Comparison of ENCODE assay signal across 21 mouse cellular contexts in the genomic region with DNA sequence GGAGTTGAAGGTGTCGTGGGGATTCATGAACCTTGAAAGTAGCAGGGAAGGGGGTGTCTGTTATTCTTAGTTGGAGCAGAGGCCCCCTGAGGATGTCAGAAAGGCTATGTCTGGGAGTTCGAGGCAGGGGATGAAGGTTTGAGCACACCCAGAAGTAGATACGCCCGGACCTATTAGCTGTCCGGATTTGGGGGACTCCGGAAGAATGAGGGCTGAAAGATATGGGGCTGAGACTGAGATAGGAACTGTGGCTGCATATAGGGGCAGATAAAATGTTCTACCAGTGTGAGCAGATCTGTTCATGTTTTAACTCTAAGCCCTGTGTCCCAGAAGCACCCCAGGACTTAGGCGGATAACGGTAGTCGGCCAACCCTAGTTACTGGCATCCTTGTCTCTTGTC.
"Had no signal": no experiment of that assay in that cellular context is flagged by ENCODE, and none has a peak within 500 bp of the region (broad histone marks: within the 10 kb centered on the region; RNA-seq: fewer than 3 reads in every experiment).

No protein-coding gene starts in this region.

- DNase-seq: lung, adult 18-20 months; lung, embryonic 14.5 days; lung, postnatal 10 days; lung, postnatal 4 days; midbrain, embryonic 14.5 days; retina, postnatal 1 day; right cerebral cortex, adult 18-20 months; right cerebral cortex, postnatal 25 days; right cerebral cortex, postnatal 4 days; thymus, adult 2 months; thymus, postnatal 25 days; thymus, postnatal 4 days had no signal

- H3K36me3 ChIP-seq: stomach, embryonic 15.5 days had no signal

- H3K27ac ChIP-seq: midbrain, embryonic 10.5 days; midbrain, embryonic 12.5 days; neural tube, embryonic 13.5 days; neural tube, embryonic 15.5 days; stomach, embryonic 15.5 days; stomach, postnatal 0 days had no signal

- H3K4me3 ChIP-seq: megakaryocyte, embryonic 14.5 days; midbrain, embryonic 10.5 days; midbrain, embryonic 12.5 days; myocyte; neural tube, embryonic 13.5 days; neural tube, embryonic 15.5 days; stomach, embryonic 15.5 days had no signal

- H3K9me3 ChIP-seq: midbrain, embryonic 10.5 days; midbrain, embryonic 12.5 days; neural tube, embryonic 13.5 days; neural tube, embryonic 15.5 days; stomach, embryonic 15.5 days had no signal

- ATAC-seq: midbrain, embryonic 16.5 days had no signal

- H3K4me2 ChIP-seq: lung, embryonic 14.5 days; midbrain, embryonic 12.5 days; neural tube, embryonic 13.5 days; neural tube, embryonic 15.5 days; stomach, embryonic 15.5 days had no signal

- H3K27me3 ChIP-seq: megakaryocyte, embryonic 14.5 days; neural tube, embryonic 15.5 days; stomach, embryonic 15.5 days had no signal

- H3K4me1 ChIP-seq: stomach, embryonic 15.5 days had no signal

- H3K9ac ChIP-seq: lung, embryonic 14.5 days; midbrain, embryonic 12.5 days; neural tube, embryonic 13.5 days; neural tube, embryonic 15.5 days; stomach, embryonic 15.5 days had no signal
